Mouse (Mus musculus): ENCODE measurements at regions not wholly inside any gene's neighbourhood (a gene's known extent, or its start where the extent isn't known, plus 50 kb on each side); places are given as distances from the start of the nearest gene placed in this dataset.

GRCm38 (mm10) chr7:40801291-40801690, 96.8 kb upstream of the Vstm2b start:
- Histone ChIP-seq H3K36me3 (ENCODE audit: insufficient read depth, low read length) (no peaks in the 10 kb centered on the region), H3K4me3 (replicated peaks; ENCODE audit: low read length) (no peak overlapping the region), H3K9me3 (ENCODE audit: low read length) (no peaks in the 10 kb centered on the region), H3K4me1 (replicated peaks; ENCODE audit: low read depth, low read length) (no peaks in the 10 kb centered on the region), H3K27me3 (ENCODE audit: insufficient read depth, low read length) (no peaks in the 10 kb centered on the region)
- no peak for TF ChIP-seq CTCF (conservative IDR thresholded peaks at IDR 0.05; ENCODE audit: low read length)
- no peak for TF ChIP-seq POU5F1 (IDR thresholded peaks at IDR 0.05; ENCODE audit: borderline replicate concordance, low read length)
- no peak for TF ChIP-seq NANOG (IDR thresholded peaks at IDR 0.05; ENCODE audit: borderline replicate concordance, low read length)

GRCm38 (mm10) chr7:40805211-40805610, 92.9 kb upstream of the Vstm2b start:
- H3K4me1 ChIP-seq (replicated peaks; ENCODE audit: low read depth, low read length) = no peaks in the 10 kb centered on the region
- TF ChIP-seq POU5F1 (IDR thresholded peaks at IDR 0.05; ENCODE audit: borderline replicate concordance, low read length) = no peak
- no peak for TF ChIP-seq NANOG (IDR thresholded peaks at IDR 0.05; ENCODE audit: borderline replicate concordance, low read length)
- TF ChIP-seq CTCF (conservative IDR thresholded peaks at IDR 0.05; ENCODE audit: low read length) = no peak
- H3K36me3 ChIP-seq (ENCODE audit: insufficient read depth, low read length) = no peaks in the 10 kb centered on the region
- H3K9me3 ChIP-seq (ENCODE audit: low read length) = no peaks in the 10 kb centered on the region
- H3K4me3 ChIP-seq (replicated peaks; ENCODE audit: low read length) = no peak overlapping the region
- no peaks in the 10 kb centered on the region for H3K27me3 ChIP-seq (ENCODE audit: insufficient read depth, low read length)

- Histone ChIP-seq H3K27me3 (ENCODE audit: insufficient read depth, low read length) (no peaks in the 10 kb centered on the region), H3K9me3 (ENCODE audit: low read length) (no peaks in the 10 kb centered on the region), H3K36me3 (ENCODE audit: insufficient read depth, low read length) (no peaks in the 10 kb centered on the region), H3K4me1 (replicated peaks; ENCODE audit: low read depth, low read length) (no peaks in the 10 kb centered on the region), H3K4me3 (replicated peaks; ENCODE audit: low read length) (no peak overlapping the region)
- TF ChIP-seq NANOG (IDR thresholded peaks at IDR 0.05; ENCODE audit: borderline replicate concordance, low read length) = no peak
Observed at GRCm38 (mm10) chr7:40805866-40806265, 92.3 kb upstream of the Vstm2b start.

- Histone ChIP-seq H3K4me1 (replicated peaks; ENCODE audit: low read depth, low read length) (no peaks in the 10 kb centered on the region), H3K27me3 (ENCODE audit: insufficient read depth, low read length) (no peaks in the 10 kb centered on the region), H3K4me3 (replicated peaks; ENCODE audit: low read length) (no peak overlapping the region), H3K36me3 (ENCODE audit: insufficient read depth, low read length) (no peaks in the 10 kb centered on the region), H3K9me3 (ENCODE audit: low read length) (no peaks in the 10 kb centered on the region)
- no peak for TF ChIP-seq CTCF (conservative IDR thresholded peaks at IDR 0.05; ENCODE audit: low read length)
Observed at GRCm38 (mm10) chr7:40812952-40813351, 85.2 kb upstream of the Vstm2b start.

GRCm38 (mm10) chr7:40825141-40825742, 72.9 kb upstream of the Vstm2b start:
- H3K4me1 ChIP-seq (replicated peaks; ENCODE audit: low read depth, low read length) = no peaks in the 10 kb centered on the region
- H3K9me3 ChIP-seq (ENCODE audit: low read length) = no peaks in the 10 kb centered on the region
- H3K27me3 ChIP-seq (ENCODE audit: insufficient read depth, low read length) = no peaks in the 10 kb centered on the region
- H3K36me3 ChIP-seq (ENCODE audit: insufficient read depth, low read length) = no peaks in the 10 kb centered on the region
- no peak overlapping the region for H3K4me3 ChIP-seq (replicated peaks; ENCODE audit: low read length)
- TF ChIP-seq CTCF (conservative IDR thresholded peaks at IDR 0.05; ENCODE audit: low read length) (no peak), POU5F1 (IDR thresholded peaks at IDR 0.05; ENCODE audit: borderline replicate concordance, low read length) (no peak), NANOG (IDR thresholded peaks at IDR 0.05; ENCODE audit: borderline replicate concordance, low read length) (no peak)

GRCm38 (mm10) chr7:40829526-40829925, 68.6 kb upstream of the Vstm2b start:
- Histone ChIP-seq H3K4me3 (replicated peaks; ENCODE audit: low read length) (no peak overlapping the region), H3K9me3 (ENCODE audit: low read length) (no peaks in the 10 kb centered on the region), H3K27me3 (ENCODE audit: insufficient read depth, low read length) (no peaks in the 10 kb centered on the region), H3K4me1 (replicated peaks; ENCODE audit: low read depth, low read length) (no peaks in the 10 kb centered on the region), H3K36me3 (ENCODE audit: insufficient read depth, low read length) (no peaks in the 10 kb centered on the region)
- no peak for TF ChIP-seq NANOG (IDR thresholded peaks at IDR 0.05; ENCODE audit: borderline replicate concordance, low read length)
- no peak for TF ChIP-seq POU5F1 (IDR thresholded peaks at IDR 0.05; ENCODE audit: borderline replicate concordance, low read length)
- no peak for TF ChIP-seq CTCF (conservative IDR thresholded peaks at IDR 0.05; ENCODE audit: low read length)

GRCm38 (mm10) chr7:40831583-40831982, 66.5 kb upstream of the Vstm2b start:
- Histone ChIP-seq H3K4me1 (replicated peaks; ENCODE audit: low read depth, low read length) (no peaks in the 10 kb centered on the region), H3K4me3 (replicated peaks; ENCODE audit: low read length) (no peak overlapping the region), H3K27me3 (ENCODE audit: insufficient read depth, low read length) (no peaks in the 10 kb centered on the region), H3K36me3 (ENCODE audit: insufficient read depth, low read length) (no peaks in the 10 kb centered on the region), H3K9me3 (ENCODE audit: low read length) (no peaks in the 10 kb centered on the region)
- TF ChIP-seq NANOG (IDR thresholded peaks at IDR 0.05; ENCODE audit: borderline replicate concordance, low read length) (no peak), CTCF (conservative IDR thresholded peaks at IDR 0.05; ENCODE audit: low read length) (no peak), POU5F1 (IDR thresholded peaks at IDR 0.05; ENCODE audit: borderline replicate concordance, low read length) (no peak)

- H3K27me3 ChIP-seq (ENCODE audit: insufficient read depth, low read length) = no peaks in the 10 kb centered on the region
- no peaks in the 10 kb centered on the region for H3K36me3 ChIP-seq (ENCODE audit: insufficient read depth, low read length)
- H3K9me3 ChIP-seq (ENCODE audit: low read length) = no peaks in the 10 kb centered on the region
- no peak for TF ChIP-seq CTCF (conservative IDR thresholded peaks at IDR 0.05; ENCODE audit: low read length)
- TF ChIP-seq POU5F1 (IDR thresholded peaks at IDR 0.05; ENCODE audit: borderline replicate concordance, low read length) = no peak
- TF ChIP-seq NANOG (IDR thresholded peaks at IDR 0.05; ENCODE audit: borderline replicate concordance, low read length) = no peak
- no peak overlapping the region for H3K4me3 ChIP-seq (replicated peaks; ENCODE audit: low read length)
- no peaks in the 10 kb centered on the region for H3K4me1 ChIP-seq (replicated peaks; ENCODE audit: low read depth, low read length)
Observed at GRCm38 (mm10) chr7:40842344-40842992, 55.7 kb upstream of the Vstm2b start.

- Histone ChIP-seq H3K4me3 (replicated peaks; ENCODE audit: low read length) (no peak overlapping the region), H3K4me1 (replicated peaks; ENCODE audit: low read depth, low read length) (no peaks in the 10 kb centered on the region), H3K27me3 (ENCODE audit: insufficient read depth, low read length) (no peaks in the 10 kb centered on the region), H3K9me3 (ENCODE audit: low read length) (no peaks in the 10 kb centered on the region), H3K36me3 (ENCODE audit: insufficient read depth, low read length) (no peaks in the 10 kb centered on the region)
- TF ChIP-seq POU5F1 (IDR thresholded peaks at IDR 0.05; ENCODE audit: borderline replicate concordance, low read length) = no peak
- no peak for TF ChIP-seq NANOG (IDR thresholded peaks at IDR 0.05; ENCODE audit: borderline replicate concordance, low read length)
- no peak for TF ChIP-seq CTCF (conservative IDR thresholded peaks at IDR 0.05; ENCODE audit: low read length)
Observed at GRCm38 (mm10) chr7:40846512-40846911, 51.6 kb upstream of the Vstm2b start.

Data from E14TG2a.4 (cell line).